Mouse (Mus musculus) liver, adult 2 months (tissue): ENCODE measurements around the gene Dpp6.

ENCODE experiments used
- CTCF ChIP-seq: fragments of 200-500 bp; IDR thresholded peaks from 2 replicates; pipeline ENCODE4 v1.5.1; 2011; ENCODE audit warnings: low read depth, low read length, control low read depth
- POLR2A ChIP-seq: fragments of 200-500 bp; IDR thresholded peaks from 2 replicates; pipeline ENCODE4 v1.6.1; 2011; ENCODE audit warnings: low read length, control low read depth; ENCODE audit not compliant: insufficient read depth; ENCODE audit errors: extremely low read depth

GRCm38 (mm10) chr5:27051250-27051649 lies 234.2 kb downstream of the Dpp6 start:
- TF ChIP-seq CTCF (no peak), POLR2A (no peak)
